Mouse (Mus musculus) stomach, postnatal 0 days (tissue): ENCODE measurements at regions not wholly inside any gene's neighbourhood (a gene's known extent, or its start where the extent isn't known, plus 50 kb on each side); places are given as distances from the start of the nearest gene placed in this dataset.

Experiments used
- CTCF ChIP-seq: IDR thresholded peaks from 2 replicates; pipeline ENCODE4 v1.5.1; 2016; ENCODE audit warnings: antibody characterized with exemption, low read depth, mild to moderate bottlenecking, moderate library complexity
- EP300 ChIP-seq: optimal IDR thresholded peaks from 2 replicates; pipeline ENCODE3; 2016; ENCODE audit warnings: antibody characterized with exemption

GRCm38 (mm10) chr13:26171891-26172482 lies 598.0 kb downstream of the Hdgfl1 start:
- no peak for TF ChIP-seq CTCF
- TF ChIP-seq EP300, result no peak
